Mouse (Mus musculus) left cerebral cortex, adult 2 months (tissue): ENCODE results near the gene Aqp8. TPM values are rescaled to one million over a fixed set of nuclear protein-coding genes. Genes with fewer than 3 reads are reported as not detected.

ENCODE experiments used
- DNase-seq, 2 experiments: peaks; one replicate each; pipeline ENCODE4 v3.0.0; 2021 to 2022; ENCODE audit warnings: low spot score in 2 of 2, mixed read lengths in 1 of 2; ENCODE audit errors: extremely low spot score in 1 of 2
- H3K27ac ChIP-seq: fragments of 200-600 bp; 2 replicates; pipeline ENCODE4 v1.8.1; 2022
- H3K4me3 ChIP-seq: fragments of 200-600 bp; 2 replicates; pipeline ENCODE4 v1.8.1; 2022
- CTCF ChIP-seq: fragments of 200-600 bp; IDR thresholded peaks from 2 replicates; pipeline ENCODE4 v1.8.1; 2022; ENCODE audit warnings: antibody characterized with exemption, mild to moderate bottlenecking, moderate library complexity
- intact Hi-C: fragments of 180-260 bp; cut with DNase I; formaldehyde crosslinking; loops from one replicate; pipeline ENCODE4 v1.15.1; 2025
- long read RNA-seq, 2 experiments: library from polyadenylated mRNA; stranded (forward); transcript quantifications; one replicate each; pipeline ENCODE4 v2.0.0; 2021; ENCODE audit warnings: borderline mapping rate in 2 of 2
- total RNA-seq, 2 experiments: library from RNA; stranded (reverse); gene quantifications; 2 replicates each; pipeline ENCODE4 v1.2.3; 2021

Aqp8 gene
- not detected for total RNA-seq
- long read RNA-seq, experiment 1, result 0 reads
- long read RNA-seq, experiment 2, result 0 reads

- intact Hi-C loops, result loop anchor here (5.0 kb wide), 1 partner anchor 45 kb away; no protein-coding TSS in a partner anchor
- TF ChIP-seq CTCF, result no peak
- Histone ChIP-seq H3K27ac (no peak within 1 kb of the TSS), H3K4me3 (no peak within 1 kb of the TSS)
- no peak for DNase-seq
These were observed at the start of gene Aqp8 for GRCm38 (mm10) chr7:123462070-123462501. Aqp8 (plus strand) TSS chr7:123462291.

DNA sequence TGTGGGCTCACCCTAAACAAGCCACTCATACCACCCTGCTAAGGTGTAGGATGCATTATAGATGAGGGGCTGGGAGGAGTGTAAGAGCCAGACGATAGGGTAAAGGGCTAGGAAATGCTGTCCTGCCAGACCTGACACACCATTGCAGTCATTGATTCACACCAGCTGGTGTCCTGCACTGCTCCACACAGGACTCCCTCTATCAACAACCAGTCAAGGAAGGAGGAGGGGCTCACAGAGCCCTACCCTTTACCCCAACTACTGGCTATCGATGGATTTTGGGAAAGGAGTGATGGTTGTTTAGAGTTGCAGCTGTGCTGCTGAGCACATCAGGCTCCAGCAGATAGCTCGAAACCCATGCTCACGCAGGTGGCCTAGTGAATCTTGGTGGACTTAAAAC is 45.3 kb upstream of the Aqp8 start:
- DNase-seq, result no peak
- no peak for TF ChIP-seq CTCF
- H3K27ac ChIP-seq, result no peak overlapping the region
- H3K4me3 ChIP-seq, result no peak overlapping the region
- intact Hi-C loops, result loop anchor here (5.0 kb wide), 1 partner anchor 45 kb away; the partner anchor contains the start of gene Aqp8

DNA sequence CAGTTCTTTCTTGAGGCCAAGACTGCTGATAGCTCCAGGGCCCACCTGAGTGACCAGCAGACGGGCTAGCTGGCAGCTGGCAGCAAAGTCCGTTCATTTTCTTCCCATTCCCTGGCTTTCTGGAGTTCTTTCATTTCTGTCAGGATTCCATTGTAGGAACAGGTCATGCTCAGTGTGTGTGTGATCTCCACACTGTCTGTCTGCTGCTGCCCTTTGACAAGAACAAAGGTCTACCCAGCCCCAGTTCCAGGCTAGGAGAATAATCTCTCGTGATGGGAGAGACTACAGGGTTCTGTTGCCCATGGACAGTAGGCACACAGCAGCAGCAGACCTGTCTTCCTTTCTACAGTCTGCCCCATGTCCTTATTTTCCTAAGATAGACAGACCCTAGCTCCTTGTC is 44.4 kb upstream of the Aqp8 start:
- no peak for DNase-seq
- no peak for TF ChIP-seq CTCF

DNA sequence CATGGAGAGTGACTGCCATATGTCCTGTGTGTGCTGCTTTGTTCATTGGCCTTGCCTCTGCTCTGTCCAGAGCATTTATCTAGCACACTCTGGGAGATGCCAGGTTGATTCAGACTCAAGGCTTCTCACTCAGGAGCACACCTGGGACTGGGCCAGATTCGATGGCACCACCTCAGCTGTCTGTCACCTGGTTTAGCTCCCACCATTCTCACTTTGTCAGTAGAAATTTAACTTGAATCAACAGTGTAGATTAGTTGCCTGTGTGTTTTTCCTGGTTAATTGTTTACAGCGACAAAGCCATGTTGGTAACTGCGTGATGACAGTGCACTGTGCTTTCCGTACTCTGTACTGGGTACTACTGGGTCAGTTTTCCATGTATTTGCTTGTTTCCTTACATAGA is 42.1 kb upstream of the Aqp8 start:
- Histone ChIP-seq H3K4me3 (no peak overlapping the region), H3K27ac (no peak overlapping the region)
- DNase-seq, result no peak
- intact Hi-C loops, result loop anchor here (5.0 kb wide), 1 partner anchor 42 kb away; the partner anchor contains the start of gene Aqp8
- no peak for TF ChIP-seq CTCF

More for the DNA sequence above, 44.4 kb upstream of the Aqp8 start:
- Histone ChIP-seq H3K4me3 (no peak overlapping the region), H3K27ac (no peak overlapping the region)
- intact Hi-C loops, result loop anchor here (5.0 kb wide), 1 partner anchor 45 kb away; the partner anchor contains the start of gene Aqp8

- intact Hi-C loops, result no loop called here
- Histone ChIP-seq H3K27ac (no peak overlapping the region), H3K4me3 (no peak overlapping the region)
- DNase-seq, result no peak
- TF ChIP-seq CTCF, result no peak
These were observed 40.1 kb upstream of the Aqp8 start for GRCm38 (mm10) chr7:123421958-123422357.

GRCm38 (mm10) chr7:123424281-123424680 is 37.8 kb upstream of the Aqp8 start:
- intact Hi-C loops, result no loop called here
- DNase-seq, result no peak
- no peak for TF ChIP-seq CTCF
- no peak overlapping the region for H3K27ac ChIP-seq
- no peak overlapping the region for H3K4me3 ChIP-seq

DNA sequence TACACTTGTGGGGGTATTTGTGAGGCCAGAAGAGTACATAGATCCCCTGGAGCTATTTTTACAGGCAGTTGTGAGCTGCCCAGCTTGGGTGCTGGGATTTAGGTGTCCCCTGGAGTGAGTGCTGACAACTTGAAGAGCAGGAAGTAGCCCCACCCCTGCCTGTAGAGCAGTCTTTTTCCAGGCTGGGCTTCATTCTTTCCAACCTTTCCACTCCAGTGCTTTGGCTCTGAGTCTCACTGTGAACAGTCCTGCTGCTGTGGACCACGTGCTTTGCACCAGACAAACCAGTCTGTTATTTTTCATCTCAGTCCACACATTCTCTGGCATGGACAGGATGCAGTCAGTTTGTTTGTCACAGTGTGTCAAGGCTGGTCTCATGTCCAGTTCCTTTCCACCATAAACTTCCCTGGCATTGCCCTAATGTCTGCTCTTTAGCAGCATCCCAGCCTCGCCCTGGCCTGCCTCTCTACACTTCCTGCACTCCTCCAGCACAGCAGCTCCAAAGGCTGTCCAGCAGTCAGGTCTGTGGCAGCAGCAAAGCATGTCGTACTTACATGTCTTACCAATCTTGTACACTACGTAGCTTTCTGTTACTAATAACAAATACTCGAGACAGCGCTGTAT is 36.8 kb upstream of the Aqp8 start:
- intact Hi-C loops, result no loop called here
- DNase-seq, result no peak
- no peak for TF ChIP-seq CTCF
- no peak overlapping the region for H3K4me3 ChIP-seq
- no peak overlapping the region for H3K27ac ChIP-seq

GRCm38 (mm10) chr7:123429624-123430410 is 32.3 kb upstream of the Aqp8 start:
- H3K27ac ChIP-seq, result no peak overlapping the region
- no peak for TF ChIP-seq CTCF
- no peak for DNase-seq
- no peak overlapping the region for H3K4me3 ChIP-seq
- intact Hi-C loops, result no loop called here

- DNase-seq, result no peak
- Histone ChIP-seq H3K4me3 (no peak overlapping the region), H3K27ac (no peak overlapping the region)
- TF ChIP-seq CTCF, result no peak
- intact Hi-C loops, result no loop called here
These were observed 31.7 kb upstream of the Aqp8 start for GRCm38 (mm10) chr7:123430411-123430705.

- Histone ChIP-seq H3K27ac (no peak overlapping the region), H3K4me3 (no peak overlapping the region)
- no peak for DNase-seq
- intact Hi-C loops, result no loop called here
- TF ChIP-seq CTCF, result no peak
These were observed 30.9 kb upstream of the Aqp8 start for GRCm38 (mm10) chr7:123431206-123431605.

DNA sequence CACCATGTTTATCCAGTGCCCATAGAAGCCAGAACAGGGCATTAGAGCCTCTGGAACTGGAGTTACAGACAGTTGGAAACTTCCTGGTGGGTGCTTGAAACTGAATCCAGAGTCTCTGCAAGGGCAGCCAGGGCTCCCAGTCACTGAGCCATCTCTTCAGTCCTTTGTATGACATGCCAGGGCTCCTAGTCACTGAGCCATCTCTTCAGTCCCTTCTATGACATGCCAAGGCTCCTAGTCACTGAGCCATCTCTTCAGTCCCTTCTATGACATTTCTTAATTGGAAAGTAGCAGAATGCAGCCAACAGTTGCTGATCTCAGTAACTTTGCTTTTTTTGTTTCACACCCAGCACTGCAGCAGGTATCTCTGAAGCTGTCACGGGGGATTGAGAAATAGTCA is 20.0 kb upstream of the Aqp8 start:
- H3K4me3 ChIP-seq, result no peak overlapping the region
- no peak for DNase-seq
- no peak overlapping the region for H3K27ac ChIP-seq
- intact Hi-C loops, result no loop called here
- no peak for TF ChIP-seq CTCF

- Histone ChIP-seq H3K4me3 (no peak overlapping the region), H3K27ac (no peak overlapping the region)
- DNase-seq, result no peak
- TF ChIP-seq CTCF, result no peak
- intact Hi-C loops, result no loop called here
These were observed 13.3 kb upstream of the Aqp8 start for GRCm38 (mm10) chr7:123448794-123449193.
